Mouse (Mus musculus): ENCODE results near the gene Nicn1. TPM values are rescaled to one million over a fixed set of nuclear protein-coding genes. Genes with fewer than 3 reads are reported as not detected.

The Nicn1 gene
- polyA plus RNA-seq (2014; fragmentation: Nextera tagmentation; extraction: Ambion mirVana) = 40.2 and 42.4 TPM in 2 replicates

DNA sequence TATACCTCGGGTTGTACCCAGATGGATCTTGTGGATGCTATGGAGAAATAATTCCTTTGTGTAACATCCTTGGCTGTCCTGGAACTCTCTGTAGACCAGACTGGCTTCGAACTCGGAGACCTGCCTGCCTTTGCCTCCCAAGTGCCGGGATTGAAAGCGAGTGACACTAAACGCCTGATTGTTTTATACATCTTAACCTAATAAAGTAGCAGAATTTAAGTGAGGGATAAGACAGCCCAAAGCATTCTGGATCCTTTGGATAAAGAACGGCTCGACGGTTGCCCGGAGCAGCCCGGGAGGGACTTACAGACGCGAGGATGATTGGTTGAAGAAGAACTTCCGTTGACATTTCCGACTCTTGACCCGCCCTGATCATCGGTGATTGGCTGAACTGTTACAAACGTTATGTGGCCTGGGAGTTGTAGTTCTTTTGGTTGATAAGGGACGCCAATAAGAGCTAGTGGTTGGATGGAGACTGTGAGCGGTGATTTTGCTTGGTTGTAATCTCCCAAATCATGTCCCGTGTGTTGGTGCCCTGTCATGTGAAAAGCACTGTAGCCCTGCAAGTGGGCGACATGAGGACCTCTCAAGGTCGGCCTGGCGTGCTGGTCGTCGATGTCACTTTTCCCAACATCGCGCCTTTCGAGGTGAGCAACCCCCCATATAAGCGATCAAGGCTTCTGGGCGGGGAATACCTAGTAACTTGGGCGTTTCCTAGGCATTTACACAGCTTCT, at the start of gene Nicn1:
Gene Nicn1 (plus strand): TSS at position 414 of the 735 bp plus-strand sequence.
- peak; percentile 98 for ATAC-seq (ENCODE audit: low FRiP score, low TSS enrichment)
- no peaks in the 10 kb centered on the region; the same call in 1 of the 2 replicates for H3K36me3 ChIP-seq (ENCODE audit: control insufficient read depth, insufficient read depth, low read length)
- peaks cover 4% of the 10 kb centered on the region for H3K4me1 ChIP-seq (ENCODE audit: control insufficient read depth, insufficient read depth, low read length)
- peak within 1 kb of the TSS; percentile 59 for H3K9ac ChIP-seq (ENCODE audit: low read depth, low read length)
- H3K27me3 ChIP-seq (ENCODE audit: control insufficient read depth, insufficient read depth, low read length) = no peaks in the 10 kb centered on the region
- H3K9me3 ChIP-seq (ENCODE audit: control insufficient read depth, low read length) = no peaks in the 10 kb centered on the region
- peak within 1 kb of the TSS; percentile 59 for H3K4me3 ChIP-seq (ENCODE audit: low read length)
- WGBS = under 1% methylated on average over 32 of the region's 32 CpGs
- H3K27ac ChIP-seq (ENCODE audit: low read depth, low read length) = peak within 1 kb of the TSS; percentile 73
- H3K4me2 ChIP-seq (replicated peaks; ENCODE audit: low read depth, low read length) = peak within 1 kb of the TSS; percentile 56

DNA sequence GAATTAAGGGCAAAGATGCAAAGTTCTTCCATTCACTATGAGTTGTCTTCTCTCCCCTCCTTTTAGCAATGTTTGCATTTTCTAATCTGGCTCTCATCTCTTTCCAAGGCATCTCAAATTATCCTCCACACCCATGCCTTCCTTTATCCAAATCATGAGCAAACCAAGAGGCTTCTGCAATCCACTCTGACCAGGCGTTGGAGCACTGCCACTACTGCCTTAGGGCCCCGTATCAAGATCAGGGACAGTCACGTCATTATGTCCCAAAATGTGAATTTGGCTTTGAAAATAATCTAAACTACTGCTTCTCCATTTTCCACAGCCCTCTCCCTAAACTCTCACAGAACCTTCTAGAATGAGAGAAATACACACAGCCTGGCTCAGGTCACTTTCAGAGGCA, 45.7 kb upstream of the Nicn1 start:
- Histone ChIP-seq H3K4me3 (ENCODE audit: low read length) (no peak overlapping the region), H3K9ac (ENCODE audit: low read depth, low read length) (no peak overlapping the region), H3K4me1 (ENCODE audit: control insufficient read depth, insufficient read depth, low read length) (peaks cover 5% of the 10 kb centered on the region; the same call in 1 of the 2 replicates), H3K4me2 (replicated peaks; ENCODE audit: low read depth, low read length) (no peak overlapping the region), H3K9me3 (ENCODE audit: control insufficient read depth, low read length) (no peaks in the 10 kb centered on the region), H3K27ac (ENCODE audit: low read depth, low read length) (no peak overlapping the region), H3K36me3 (ENCODE audit: control insufficient read depth, insufficient read depth, low read length) (peaks cover 22% of the 10 kb centered on the region), H3K27me3 (ENCODE audit: control insufficient read depth, insufficient read depth, low read length) (no peaks in the 10 kb centered on the region)
- 91% methylated on average over 3 of the region's 3 CpGs for WGBS
- ATAC-seq (ENCODE audit: low FRiP score, low TSS enrichment) = no peak

DNA sequence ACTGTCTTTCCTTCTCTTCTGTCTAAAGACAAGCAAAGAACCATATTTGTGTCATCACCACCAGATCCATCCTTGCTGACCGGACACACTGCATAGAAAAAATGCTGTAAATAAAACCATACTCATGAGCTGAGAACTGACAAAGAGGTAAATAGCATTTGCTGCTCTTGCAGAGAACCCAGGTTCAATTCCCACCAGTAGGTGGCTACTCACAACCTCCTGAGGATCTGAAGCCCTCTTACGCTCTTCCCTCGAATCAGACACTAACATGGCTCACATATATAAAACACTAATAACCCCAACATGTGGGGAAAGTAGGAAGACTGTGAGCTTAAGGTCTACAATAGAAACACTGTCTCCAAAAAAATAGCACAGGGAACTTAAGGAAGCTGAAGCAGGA, 45.2 kb upstream of the Nicn1 start:
- H3K4me3 ChIP-seq (ENCODE audit: low read length) = no peak overlapping the region
- no peaks in the 10 kb centered on the region for H3K9me3 ChIP-seq (ENCODE audit: control insufficient read depth, low read length)
- peaks cover 4% of the 10 kb centered on the region; the same call in 1 of the 2 replicates for H3K4me1 ChIP-seq (ENCODE audit: control insufficient read depth, insufficient read depth, low read length)
- no peaks in the 10 kb centered on the region for H3K27me3 ChIP-seq (ENCODE audit: control insufficient read depth, insufficient read depth, low read length)
- H3K4me2 ChIP-seq (replicated peaks; ENCODE audit: low read depth, low read length) = no peak overlapping the region
- 79% methylated on average over 3 of the region's 3 CpGs for WGBS
- no peak overlapping the region for H3K27ac ChIP-seq (ENCODE audit: low read depth, low read length)
- H3K9ac ChIP-seq (ENCODE audit: low read depth, low read length) = no peak overlapping the region
- H3K36me3 ChIP-seq (ENCODE audit: control insufficient read depth, insufficient read depth, low read length) = peaks cover 24% of the 10 kb centered on the region
- ATAC-seq (ENCODE audit: low FRiP score, low TSS enrichment) = no peak

DNA sequence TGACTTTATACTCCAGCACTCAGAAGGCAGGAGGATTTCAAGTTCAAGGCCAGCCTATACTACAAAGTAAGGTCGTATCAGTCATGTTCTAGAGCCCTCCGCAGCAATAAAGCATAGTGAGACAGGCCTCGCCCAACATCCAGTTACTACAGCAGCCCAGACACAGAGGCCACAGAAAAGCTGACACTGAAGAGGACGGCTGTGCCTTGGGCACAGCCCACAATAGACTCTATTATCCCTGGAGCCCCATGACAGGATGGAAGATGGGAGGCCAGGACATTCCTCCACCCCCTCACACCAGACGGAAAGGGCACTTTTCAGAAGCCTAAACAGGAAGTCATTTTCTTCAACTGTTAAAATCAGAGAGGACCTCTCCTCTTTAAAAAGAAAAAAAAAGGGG, 41.3 kb upstream of the Nicn1 start:
- ATAC-seq (ENCODE audit: low FRiP score, low TSS enrichment) = no peak
- Histone ChIP-seq H3K36me3 (ENCODE audit: control insufficient read depth, insufficient read depth, low read length) (peaks cover 42% of the 10 kb centered on the region), H3K9ac (ENCODE audit: low read depth, low read length) (no peak overlapping the region), H3K27ac (ENCODE audit: low read depth, low read length) (no peak overlapping the region), H3K4me3 (ENCODE audit: low read length) (no peak overlapping the region), H3K27me3 (ENCODE audit: control insufficient read depth, insufficient read depth, low read length) (no peaks in the 10 kb centered on the region), H3K9me3 (ENCODE audit: control insufficient read depth, low read length) (no peaks in the 10 kb centered on the region), H3K4me2 (replicated peaks; ENCODE audit: low read depth, low read length) (no peak overlapping the region), H3K4me1 (ENCODE audit: control insufficient read depth, insufficient read depth, low read length) (no peaks in the 10 kb centered on the region)
- WGBS = 61% methylated on average over 5 of the region's 5 CpGs

DNA sequence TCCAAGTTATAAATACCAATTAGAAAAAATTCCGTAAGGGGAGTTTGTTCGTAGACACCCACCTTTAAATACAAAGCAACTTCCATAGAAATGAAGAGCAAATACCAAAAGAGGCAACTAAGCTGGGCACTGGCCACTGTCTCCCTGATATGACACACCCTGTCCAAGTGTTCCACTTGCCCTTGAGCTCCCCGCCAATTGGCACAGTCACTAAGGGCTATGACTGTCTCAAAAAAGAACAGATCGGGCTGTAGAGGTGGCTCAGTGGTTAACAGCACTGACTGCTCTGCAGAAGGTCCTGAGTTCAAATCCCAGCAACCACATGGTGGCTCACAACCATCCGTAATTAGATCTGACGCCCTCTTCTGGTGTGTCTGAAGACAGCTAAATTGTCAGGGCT, 38.4 kb upstream of the Nicn1 start:
- H3K36me3 ChIP-seq (ENCODE audit: control insufficient read depth, insufficient read depth, low read length) = peaks cover 29% of the 10 kb centered on the region
- H3K27me3 ChIP-seq (ENCODE audit: control insufficient read depth, insufficient read depth, low read length) = no peaks in the 10 kb centered on the region
- H3K9ac ChIP-seq (ENCODE audit: low read depth, low read length) = no peak overlapping the region
- H3K4me3 ChIP-seq (ENCODE audit: low read length) = no peak overlapping the region
- no peak for ATAC-seq (ENCODE audit: low FRiP score, low TSS enrichment)
- 95% methylated on average over 6 of the region's 6 CpGs for WGBS
- H3K4me2 ChIP-seq (replicated peaks; ENCODE audit: low read depth, low read length) = no peak overlapping the region
- no peaks in the 10 kb centered on the region for H3K4me1 ChIP-seq (ENCODE audit: control insufficient read depth, insufficient read depth, low read length)
- no peak overlapping the region for H3K27ac ChIP-seq (ENCODE audit: low read depth, low read length)
- H3K9me3 ChIP-seq (ENCODE audit: control insufficient read depth, low read length) = no peaks in the 10 kb centered on the region

GRCm38 (mm10) chr9:108252766-108253165, 37.5 kb upstream of the Nicn1 start:
- Histone ChIP-seq H3K36me3 (ENCODE audit: control insufficient read depth, insufficient read depth, low read length) (peaks cover 29% of the 10 kb centered on the region), H3K4me3 (ENCODE audit: low read length) (no peak overlapping the region), H3K9me3 (ENCODE audit: control insufficient read depth, low read length) (no peaks in the 10 kb centered on the region), H3K27ac (ENCODE audit: low read depth, low read length) (no peak overlapping the region), H3K9ac (ENCODE audit: low read depth, low read length) (no peak overlapping the region), H3K4me2 (replicated peaks; ENCODE audit: low read depth, low read length) (no peak overlapping the region), H3K27me3 (ENCODE audit: control insufficient read depth, insufficient read depth, low read length) (no peaks in the 10 kb centered on the region), H3K4me1 (ENCODE audit: control insufficient read depth, insufficient read depth, low read length) (no peaks in the 10 kb centered on the region)
- ATAC-seq (ENCODE audit: low FRiP score, low TSS enrichment) = no peak
- WGBS = 95% methylated on average over 7 of the region's 7 CpGs

GRCm38 (mm10) chr9:108260526-108260925, 29.7 kb upstream of the Nicn1 start:
- Histone ChIP-seq H3K4me3 (ENCODE audit: low read length) (no peak overlapping the region), H3K36me3 (ENCODE audit: control insufficient read depth, insufficient read depth, low read length) (no peaks in the 10 kb centered on the region), H3K9ac (ENCODE audit: low read depth, low read length) (no peak overlapping the region), H3K9me3 (ENCODE audit: control insufficient read depth, low read length) (no peaks in the 10 kb centered on the region), H3K27me3 (ENCODE audit: control insufficient read depth, insufficient read depth, low read length) (no peaks in the 10 kb centered on the region), H3K27ac (ENCODE audit: low read depth, low read length) (no peak overlapping the region), H3K4me1 (ENCODE audit: control insufficient read depth, insufficient read depth, low read length) (peaks cover 29% of the 10 kb centered on the region), H3K4me2 (replicated peaks; ENCODE audit: low read depth, low read length) (no peak overlapping the region)
- 79% methylated on average over 4 of the region's 4 CpGs for WGBS
- ATAC-seq (ENCODE audit: low FRiP score, low TSS enrichment) = no peak

GRCm38 (mm10) chr9:108261865-108262264, 28.4 kb upstream of the Nicn1 start:
- no peak for ATAC-seq (ENCODE audit: low FRiP score, low TSS enrichment)
- H3K4me1 ChIP-seq (ENCODE audit: control insufficient read depth, insufficient read depth, low read length) = peaks cover 29% of the 10 kb centered on the region
- no peaks in the 10 kb centered on the region for H3K9me3 ChIP-seq (ENCODE audit: control insufficient read depth, low read length)
- 58% methylated on average over 7 of the region's 7 CpGs for WGBS
- peak overlapping the region; percentile 69 for H3K4me2 ChIP-seq (replicated peaks; ENCODE audit: low read depth, low read length)
- no peaks in the 10 kb centered on the region for H3K36me3 ChIP-seq (ENCODE audit: control insufficient read depth, insufficient read depth, low read length)
- H3K4me3 ChIP-seq (ENCODE audit: low read length) = peak overlapping the region; percentile 92
- no peak overlapping the region; the same call in 1 of the 2 replicates for H3K27ac ChIP-seq (ENCODE audit: low read depth, low read length)
- no peak overlapping the region for H3K9ac ChIP-seq (ENCODE audit: low read depth, low read length)
- no peaks in the 10 kb centered on the region for H3K27me3 ChIP-seq (ENCODE audit: control insufficient read depth, insufficient read depth, low read length)

GRCm38 (mm10) chr9:108262494-108263049, 27.7 kb upstream of the Nicn1 start:
- H3K4me2 ChIP-seq (replicated peaks; ENCODE audit: low read depth, low read length) = peak overlapping the region; percentile 69
- no peaks in the 10 kb centered on the region for H3K36me3 ChIP-seq (ENCODE audit: control insufficient read depth, insufficient read depth, low read length)
- H3K4me1 ChIP-seq (ENCODE audit: control insufficient read depth, insufficient read depth, low read length) = peaks cover 29% of the 10 kb centered on the region
- WGBS = 36% methylated on average over 11 of the region's 11 CpGs
- peak overlapping the region; percentile 93 for H3K9ac ChIP-seq (ENCODE audit: low read depth, low read length)
- peak overlapping the region; percentile 92 for H3K4me3 ChIP-seq (ENCODE audit: low read length)
- H3K9me3 ChIP-seq (ENCODE audit: control insufficient read depth, low read length) = no peaks in the 10 kb centered on the region
- H3K27me3 ChIP-seq (ENCODE audit: control insufficient read depth, insufficient read depth, low read length) = no peaks in the 10 kb centered on the region
- no peak for ATAC-seq (ENCODE audit: low FRiP score, low TSS enrichment)
- peak overlapping the region; percentile 93; the same call in 1 of the 2 replicates for H3K27ac ChIP-seq (ENCODE audit: low read depth, low read length)
